Mouse (Mus musculus) lung, embryonic 15.5 days (tissue): Measurements from ENCODE around the gene Dnah12. TPM values are rescaled to one million over a fixed set of nuclear protein-coding genes. Genes with fewer than 3 reads are reported as not detected.

Experiments used
- microRNA-seq: library from miRNA; unstranded; fragments of <30 nt; microRNA quantifications from one replicate; pipeline ENCODE4, GENCODE M21; 2016
- polyA plus RNA-seq: library from polyadenylated mRNA; unstranded; fragments of >200 nt; fragmentation: Nextera tagmentation; extraction: Ambion mirVana; gene quantifications from 2 replicates; pipeline ENCODE4 v1.2.1, GENCODE M21; 2015

Gene Dnah12
- polyA plus RNA-seq, 1 experiment from 2014 or later = 0.52 TPM

Small RNA genes within 50 kb of the gene (microRNA-seq; reads per million reads assigned to microRNA genes)
- gene Mir7672 = 1.5 reads per million

Other genes with a start within 250 kb of the Dnah12 start
- gene Slmap, start 158.3 kb upstream of the Dnah12 start, polyA plus RNA-seq = 25.5 and 26.4 TPM in 2 replicates
- gene Dennd6a, start 119.4 kb upstream of the Dnah12 start, polyA plus RNA-seq = 32.0 and 32.1 TPM in 2 replicates
- 593 and 627 TPM in 2 replicates for gene Arf4, start 55.2 kb upstream of the Dnah12 start, polyA plus RNA-seq
- gene Pde12, start 23.4 kb upstream of the Dnah12 start, polyA plus RNA-seq = 8.7 TPM in 2 replicates
- gene Asb14, start 201.3 kb downstream of the Dnah12 start, polyA plus RNA-seq = 0.17 TPM in 1 of 2 replicates, not detected in the other